Mouse (Mus musculus) megakaryocyte, embryonic 14.5 days (primary cell): ENCODE measurements around the gene Wdr91.

Experiments used
- FLI1 ChIP-seq: IDR thresholded peaks from 2 replicates; pipeline ENCODE4 v1.6.1; 2012; ENCODE audit warnings: low read length, inconsistent platforms, mixed read lengths
- GATA1 ChIP-seq: IDR thresholded peaks from 3 replicates; pipeline ENCODE4 v1.6.1; 2012; ENCODE audit warnings: mixed read lengths, low read length, inconsistent platforms, borderline replicate concordance

GRCm38 (mm10) chr6:34909631-34910345 is 888 bp downstream of the Wdr91 start:
- TF ChIP-seq GATA1 (no peak), FLI1 (no peak)
